11 mouse cellular contexts compared by ENCODE assay signal in the genomic region with DNA sequence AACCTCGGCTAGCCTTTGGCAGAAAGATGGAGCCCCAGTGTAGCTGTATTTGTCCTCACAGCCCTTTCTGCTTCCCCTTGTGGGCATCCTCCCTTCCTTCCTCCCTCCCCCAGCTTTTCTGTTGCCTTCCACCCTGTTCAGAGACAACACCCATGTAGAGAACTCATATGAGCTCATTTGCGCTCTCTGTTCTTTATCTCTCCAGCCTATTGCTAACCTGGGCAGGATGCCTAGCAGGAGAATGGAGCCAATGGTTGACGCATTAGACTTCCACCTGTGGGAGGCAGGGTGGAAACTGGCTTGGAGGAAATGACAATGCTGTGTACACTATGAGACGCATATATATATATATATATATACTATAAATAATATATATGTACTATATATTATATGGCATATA.
A peak's percentile ranks its signal among the peaks of the same experiment; 100 is the strongest.
DNase-seq lines count a peak whose midpoint lies in the region; ATAC-seq lines count a peak whose summit lies in the region.
"Had no signal": no experiment of that assay in that cellular context is flagged by ENCODE, and none has a peak within 500 bp of the region (broad histone marks: within the 10 kb centered on the region; RNA-seq: fewer than 3 reads in every experiment).

No protein-coding gene starts in this region.

- ATAC-seq in frontal cortex, adult (ENCODE audit: low TSS enrichment): peak; percentile 31; the same call in 1 of the 2 replicates
- ATAC-seq: inflammation-experienced regulatory T-cells, adult 6 months had no signal

- intact Hi-C loops in left cerebral cortex, postnatal 4 days (cut with DNase I): no loop called here

- no peak for DNase-seq in frontal cortex, adult 2 months (ENCODE audit: extremely low spot score in 1 of 2, low spot score in 1 of 2)
- DNase-seq in urinary bladder, postnatal 14 days (ENCODE audit: low spot score): peak; percentile 14
- DNase-seq in urinary bladder, postnatal 10 days (ENCODE audit: low spot score): no peak
- DNase-seq in heart, adult 8-10 months (ENCODE audit: low spot score): peak; percentile 76
- DNase-seq in lung, postnatal 36 days: peak; percentile 63
- DNase-seq in spleen, postnatal 36 days (ENCODE audit: low spot score in 2 of 2): no peak
- no peak for DNase-seq in left cerebral cortex, postnatal 4 days
- DNase-seq: liver; thymus, postnatal 14 days had no signal

Comparison
In these comparisons a context has a peak if more than half of its experiments do, and no peak if none do; other contexts are left out.
1. DNase-seq: peak in urinary bladder, postnatal 14 days (single experiment), heart, adult 8-10 months (single experiment) and lung, postnatal 36 days (single experiment); none in frontal cortex, adult 2 months (0 of 2), urinary bladder, postnatal 10 days (single experiment), spleen, postnatal 36 days (0 of 2) and left cerebral cortex, postnatal 4 days (single experiment).